Mouse (Mus musculus) cortical plate, adult 2 months (tissue): ENCODE data around the gene Tmem178b.

ENCODE experiments used
- CTCF ChIP-seq: fragments of 200-500 bp; IDR thresholded peaks from 2 replicates; pipeline ENCODE4 v1.5.1; 2011; ENCODE audit warnings: mild to moderate bottlenecking, control low read depth, low read length; ENCODE audit not compliant: insufficient read depth; ENCODE audit errors: extremely low read depth
- POLR2A ChIP-seq: fragments of 200-500 bp; IDR thresholded peaks from 2 replicates; pipeline ENCODE4 v1.6.1; 2011; ENCODE audit warnings: mild to moderate bottlenecking, low read length, control low read depth; ENCODE audit not compliant: insufficient read depth; ENCODE audit errors: extremely low read depth

DNA sequence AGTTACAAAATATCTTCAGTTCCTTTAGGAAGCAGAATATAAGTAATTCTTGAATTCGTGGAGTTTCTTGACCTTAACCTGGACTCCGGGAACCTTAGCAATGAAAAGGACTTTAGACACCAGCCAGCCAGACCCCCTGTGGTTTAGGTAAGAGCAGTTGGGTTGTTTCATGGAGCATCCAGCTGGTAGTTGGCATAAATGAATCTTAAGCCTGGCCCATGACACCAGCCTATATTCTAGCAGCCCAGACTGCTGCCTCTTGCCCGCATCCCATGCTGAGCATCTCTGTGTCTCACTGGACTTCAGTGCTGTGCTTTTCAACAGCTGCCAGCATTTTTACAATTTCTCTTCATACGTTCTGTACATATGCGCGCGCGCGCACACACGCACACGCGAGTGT, 344.1 kb downstream of the Tmem178b start:
- TF ChIP-seq CTCF (no peak), POLR2A (no peak)
